In the genomic region with DNA sequence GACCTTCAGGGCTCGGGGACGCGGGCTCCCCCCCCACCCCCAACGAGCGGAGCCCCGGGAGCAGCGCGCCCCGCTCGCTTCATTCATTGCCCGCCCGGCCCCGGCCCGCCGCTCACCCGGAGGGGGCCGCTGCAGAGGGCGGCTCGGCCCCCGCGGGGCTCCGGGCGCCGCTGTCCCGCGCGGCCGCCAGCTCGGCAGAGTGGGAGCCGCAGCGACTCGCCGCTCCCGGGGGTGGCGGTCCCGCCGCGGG, we compare ENCODE assay signal across 8 mouse cellular contexts. TPM values are rescaled to one million over a fixed set of nuclear protein-coding genes. Genes with fewer than 3 reads are reported as not detected.
DNase-seq lines count a peak whose midpoint lies in the region; ATAC-seq and TF ChIP-seq lines count a peak whose summit lies in the region.

No protein-coding gene starts in this region.

- no peak for TF ChIP-seq POLR2A in cerebellum, adult 2 months (IDR thresholded peaks at IDR 0.05; ENCODE audit: borderline replicate concordance, insufficient read depth, low read length)
- no peak for TF ChIP-seq POLR2A in spleen, adult 2 months (IDR thresholded peaks at IDR 0.05; ENCODE audit: low read depth, low read length)
- TF ChIP-seq POLR2A in limb, embryonic 14.5 days (IDR thresholded peaks at IDR 0.05; ENCODE audit: borderline replicate concordance, extremely low read depth, insufficient read depth, insufficient read length), result no peak

- ATAC-seq in limb, embryonic 14.5 days (ENCODE audit: low FRiP score, low read depth), result peak; percentile 55
- ATAC-seq in stomach, embryonic 16.5 days (ENCODE audit: insufficient read depth, low FRiP score), result peak; percentile 42

- H3K27ac ChIP-seq in cerebellum, adult 2 months (ENCODE audit: insufficient read depth, low read length), result peak overlapping the region; percentile 95
- peak overlapping the region; percentile 100 for H3K27ac ChIP-seq in spleen, adult 2 months (ENCODE audit: insufficient read depth, low read length)
- H3K27ac ChIP-seq in limb, embryonic 14.5 days (replicated peaks; ENCODE audit: low read depth, low read length), result peak overlapping the region; percentile 95
- peak overlapping the region; percentile 98 for H3K27ac ChIP-seq in stomach, embryonic 16.5 days (ENCODE audit: low read length)

- H3K36me3 ChIP-seq in spleen, adult 2 months (ENCODE audit: control insufficient read depth, insufficient read depth, low read length), result no peaks in the 10 kb centered on the region
- H3K36me3 ChIP-seq in limb, embryonic 14.5 days (ENCODE audit: control insufficient read depth, insufficient read depth, low read length), result no peaks in the 10 kb centered on the region
- no peaks in the 10 kb centered on the region for H3K36me3 ChIP-seq in stomach, embryonic 16.5 days (ENCODE audit: control insufficient read depth, insufficient read depth, low read length)

- no peak for DNase-seq in cerebellum, adult 2 months
- DNase-seq in cerebellum, adult 9-10 months, result no peak
- DNase-seq in spleen, adult 2 months (ENCODE audit: low read depth in 1 of 2, low spot score in 2 of 2), result no peak
- no peak for DNase-seq in spleen, adult 18-20 months
- DNase-seq in limb, embryonic 14.5 days (ENCODE audit: low spot score), result no peak
- DNase-seq in right cerebral cortex, postnatal 4 days, result no peak
- DNase-seq in gastrocnemius, postnatal 14 days, result no peak

- intact Hi-C loops in gastrocnemius, postnatal 14 days (cut with DNase I; ENCODE audit: low total_unique reads), result no loop called here

- 0% methylated on average over 38 of the region's 38 CpGs for WGBS in cerebellum, adult 2 months
- WGBS in spleen, adult 2 months, result 0% methylated on average over 29 of the region's 38 CpGs
- no CpG with 5 or more reads among the region's 38 CpGs for WGBS in limb, embryonic 14.5 days
- WGBS in stomach, embryonic 16.5 days, result 0% methylated on average over 22 of the region's 38 CpGs

- TF ChIP-seq CTCF in cerebellum, adult 2 months (IDR thresholded peaks at IDR 0.05; ENCODE audit: borderline replicate concordance, insufficient read depth, low read depth, low read length), result no peak
- no peak for TF ChIP-seq CTCF in spleen, adult 2 months (IDR thresholded peaks at IDR 0.05; ENCODE audit: extremely low read depth, insufficient read depth, insufficient read length, insufficient replicate concordance)

- peaks cover 6% of the 10 kb centered on the region; the same call in 1 of the 2 replicates for H3K4me1 ChIP-seq in cerebellum, adult 2 months (ENCODE audit: control insufficient read depth, insufficient read depth, low read length)
- peaks cover 22% of the 10 kb centered on the region; the same call in 1 of the 2 replicates for H3K4me1 ChIP-seq in spleen, adult 2 months (ENCODE audit: control insufficient read depth, insufficient read depth, insufficient read length)
- peaks cover 19% of the 10 kb centered on the region for H3K4me1 ChIP-seq in limb, embryonic 14.5 days (ENCODE audit: control insufficient read depth, insufficient read depth, low read length)
- H3K4me1 ChIP-seq in stomach, embryonic 16.5 days (ENCODE audit: control insufficient read depth, insufficient read depth, low read length), result peaks cover 37% of the 10 kb centered on the region

- H3K9me3 ChIP-seq in limb, embryonic 14.5 days (ENCODE audit: control insufficient read depth, low read length), result no peaks in the 10 kb centered on the region
- no peaks in the 10 kb centered on the region for H3K9me3 ChIP-seq in stomach, embryonic 16.5 days (replicated peaks; ENCODE audit: control insufficient read depth, low read length)

- peak overlapping the region; percentile 90 for H3K9ac ChIP-seq in limb, embryonic 14.5 days (ENCODE audit: low read depth, low read length, severe bottlenecking)
- peak overlapping the region; percentile 99 for H3K9ac ChIP-seq in stomach, embryonic 16.5 days (ENCODE audit: low read length)

- H3K27me3 ChIP-seq in cerebellum, adult 2 months (ENCODE audit: control insufficient read depth, insufficient read depth, low read length), result 0 out of 2 replicates have a peak, but pooled peaks cover 1% of the 10 kb centered on the region
- H3K27me3 ChIP-seq in spleen, adult 2 months (ENCODE audit: control insufficient read depth, insufficient read depth, low read length), result no peaks in the 10 kb centered on the region; the same call in 1 of the 2 replicates
- no peaks in the 10 kb centered on the region for H3K27me3 ChIP-seq in limb, embryonic 14.5 days (ENCODE audit: control insufficient read depth, insufficient read depth, low read length)
- no peaks in the 10 kb centered on the region for H3K27me3 ChIP-seq in stomach, embryonic 16.5 days (ENCODE audit: control insufficient read depth, insufficient read depth, low read length)

- H3K4me3 ChIP-seq in cerebellum, adult 2 months (replicated peaks; ENCODE audit: insufficient read depth, low read depth, low read length), result peak overlapping the region; percentile 91
- peak overlapping the region; percentile 69 for H3K4me3 ChIP-seq in spleen, adult 2 months (ENCODE audit: extremely low read depth, insufficient read depth, insufficient read length)
- peak overlapping the region; percentile 92 for H3K4me3 ChIP-seq in limb, embryonic 14.5 days (replicated peaks; ENCODE audit: low read length)
- H3K4me3 ChIP-seq in stomach, embryonic 16.5 days (replicated peaks; ENCODE audit: low read length), result peak overlapping the region; percentile 92

- H3K4me2 ChIP-seq in limb, embryonic 14.5 days (replicated peaks; ENCODE audit: low read depth, low read length, severe bottlenecking), result peak overlapping the region; percentile 92
- peak overlapping the region; percentile 54; the same call in 1 of the 2 replicates for H3K4me2 ChIP-seq in stomach, embryonic 16.5 days (ENCODE audit: low read depth, low read length)

RNA-seq across cellular contexts. Expression of a gene that starts 0.5 kb away (rescaled TPM):
- polyA plus RNA-seq in cerebellum, adult 2 months (2012; rRNA removed), result 12.3 and 13.6 TPM in 2 replicates
- polyA plus RNA-seq in spleen, adult 2 months (2012; rRNA removed), result 45.1 and 49.9 TPM in 2 replicates
- polyA plus RNA-seq in limb, embryonic 14.5 days (2012; rRNA removed), result 11.4 and 12.5 TPM in 2 replicates
- polyA plus RNA-seq in limb, embryonic 14.5 days (2014; fragmentation: Nextera tagmentation; extraction: Ambion mirVana), result 15.5 and 15.8 TPM in 2 replicates
- 22.3 and 23.6 TPM in 2 replicates for polyA plus RNA-seq in stomach, embryonic 16.5 days (2015; fragmentation: Nextera tagmentation; extraction: Ambion mirVana)
- 10 to 100 TPM; 11.9 to 13.4 TPM for total RNA-seq in gastrocnemius, postnatal 14 days (2021)
